Mouse (Mus musculus): Measurements from ENCODE around the gene Ebf3.

The Ebf3 gene

GRCm38 (mm10) chr7:137313904-137314691 lies at the start of gene Ebf3:
Ebf3 (minus strand) TSS chr7:137314445.
- peak; percentile 39 for DNase-seq (ENCODE audit: low read depth, low spot score)

DNA sequence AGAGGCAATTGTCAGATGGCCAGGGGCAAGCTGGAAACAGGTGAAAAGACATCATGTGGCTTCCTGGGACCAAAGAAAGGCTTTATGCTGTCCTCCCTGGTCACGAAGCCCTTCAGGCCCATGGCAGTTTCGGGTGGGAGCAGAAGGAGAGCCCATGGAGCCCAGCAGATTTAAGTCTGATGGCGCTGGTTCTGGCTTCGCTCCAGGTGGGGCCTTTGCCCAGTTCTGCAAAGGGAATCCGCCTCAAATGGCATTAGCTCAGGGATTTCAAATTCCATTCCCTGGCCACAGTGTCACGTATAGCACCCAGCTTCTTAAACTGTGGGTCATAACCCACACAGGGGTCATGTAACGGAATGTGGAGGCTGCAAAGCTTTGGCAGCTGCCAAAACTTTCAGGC lies 32.6 kb upstream of the Ebf3 start:
- DNase-seq (ENCODE audit: low read depth, low spot score): no peak

DNA sequence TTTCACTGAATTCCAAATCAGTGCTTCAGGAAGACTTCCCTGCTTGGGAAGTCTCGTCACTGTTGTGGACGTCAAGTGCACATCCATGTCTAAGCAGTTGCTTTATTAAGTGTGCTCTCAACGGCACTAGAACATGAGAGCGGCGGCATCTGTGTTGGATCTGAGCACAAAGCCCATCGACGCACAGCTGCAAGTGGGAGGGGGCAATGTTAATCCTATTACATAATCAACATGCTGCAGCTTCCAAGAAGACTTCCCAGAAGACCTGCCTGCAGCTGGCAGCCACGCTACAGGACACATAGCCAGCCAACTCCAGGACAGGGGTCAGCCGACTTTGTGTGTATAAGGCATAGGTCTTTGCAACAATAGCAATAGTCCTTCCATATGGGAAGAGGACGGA lies 31.8 kb upstream of the Ebf3 start:
- DNase-seq (ENCODE audit: low read depth, low spot score): no peak

DNA sequence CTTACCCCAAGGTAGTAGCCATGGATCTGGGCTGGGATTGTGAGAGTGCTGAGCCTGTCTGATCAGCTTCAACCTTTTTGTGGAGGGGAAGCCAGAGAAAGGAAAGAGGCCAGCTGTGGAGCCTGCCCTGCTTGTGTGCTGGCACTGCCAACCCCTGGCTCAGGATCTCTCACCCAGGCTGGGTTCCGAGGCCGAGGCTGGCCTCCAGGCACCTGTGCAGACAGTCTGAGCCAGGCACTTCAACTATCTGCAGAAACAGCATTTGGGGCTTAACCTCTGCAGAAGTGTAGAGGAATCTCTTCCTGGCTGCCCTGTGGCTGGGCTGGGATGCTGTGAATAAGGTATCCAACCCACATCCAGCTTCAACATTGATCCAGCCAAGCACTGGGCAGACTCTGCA lies 19.7 kb upstream of the Ebf3 start:
- DNase-seq (ENCODE audit: low read depth, low spot score): no peak

DNA sequence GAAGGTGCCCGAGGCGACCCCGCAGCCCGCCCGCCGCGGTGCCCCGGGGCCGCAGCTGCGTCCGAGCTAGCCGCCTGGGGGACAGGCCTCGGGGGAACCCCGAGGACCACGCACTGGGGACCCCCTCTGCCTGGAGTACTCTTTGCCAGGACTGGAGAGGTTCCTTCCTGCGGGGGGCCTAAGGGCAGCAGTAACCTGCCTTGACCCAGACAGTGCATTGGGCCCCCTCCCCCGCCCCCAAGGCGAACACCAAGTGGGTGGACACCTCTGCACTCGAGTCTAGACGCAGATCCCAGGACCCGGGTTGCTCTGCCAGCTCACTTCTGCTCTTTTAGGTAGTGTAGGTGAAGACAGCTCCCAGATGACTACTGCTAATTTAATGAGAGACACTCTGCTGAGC lies 8.7 kb upstream of the Ebf3 start:
- no peak for DNase-seq (ENCODE audit: low read depth, low spot score)

DNA sequence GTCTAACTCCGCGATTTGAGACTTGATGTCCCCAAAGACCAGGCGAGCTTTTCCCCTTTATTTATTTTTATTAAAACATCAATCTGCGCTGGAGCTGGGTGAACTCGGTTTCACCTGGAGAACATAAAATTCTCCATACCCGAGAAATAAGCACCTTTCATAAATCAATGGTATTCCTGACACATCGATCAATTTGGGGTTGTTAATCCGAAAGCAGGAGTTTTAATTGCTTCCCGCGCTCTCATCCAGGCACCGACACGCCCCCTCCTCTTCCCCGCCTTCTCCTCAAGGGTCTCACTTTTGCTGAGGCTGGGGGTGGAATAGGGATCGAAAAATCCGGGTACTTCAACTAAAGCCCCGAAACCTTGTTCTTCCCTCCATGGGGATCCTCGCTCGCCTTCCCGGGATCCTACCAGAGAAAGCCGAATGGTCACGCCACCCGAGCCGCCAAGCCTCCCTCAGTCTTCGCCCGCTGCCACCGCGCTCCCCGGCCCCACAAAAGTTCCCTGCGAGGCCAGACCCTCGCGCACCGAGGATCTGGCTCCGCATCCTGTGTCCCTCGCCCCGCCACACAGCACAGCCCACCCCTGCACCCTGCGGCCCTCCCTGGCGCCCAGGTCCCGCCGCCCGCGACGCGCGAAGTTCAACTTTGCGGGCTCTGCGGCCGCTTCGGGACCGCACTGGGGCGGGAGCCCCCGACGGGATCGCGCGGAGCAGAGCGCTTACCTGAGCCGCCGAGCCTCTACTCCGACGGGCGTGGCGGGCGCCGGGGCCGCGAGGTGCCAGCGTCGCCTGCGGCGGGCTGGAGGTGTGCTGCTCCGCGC lies 7.9 kb upstream of the Ebf3 start:
- no peak for DNase-seq (ENCODE audit: low read depth, low spot score)

GRCm38 (mm10) chr7:137321141-137321813 lies 7.0 kb upstream of the Ebf3 start:
- no peak for DNase-seq (ENCODE audit: low read depth, low spot score)

- no peak for DNase-seq (ENCODE audit: low read depth, low spot score)
These were observed 6.1 kb upstream of the Ebf3 start for GRCm38 (mm10) chr7:137320320-137320719.

DNA sequence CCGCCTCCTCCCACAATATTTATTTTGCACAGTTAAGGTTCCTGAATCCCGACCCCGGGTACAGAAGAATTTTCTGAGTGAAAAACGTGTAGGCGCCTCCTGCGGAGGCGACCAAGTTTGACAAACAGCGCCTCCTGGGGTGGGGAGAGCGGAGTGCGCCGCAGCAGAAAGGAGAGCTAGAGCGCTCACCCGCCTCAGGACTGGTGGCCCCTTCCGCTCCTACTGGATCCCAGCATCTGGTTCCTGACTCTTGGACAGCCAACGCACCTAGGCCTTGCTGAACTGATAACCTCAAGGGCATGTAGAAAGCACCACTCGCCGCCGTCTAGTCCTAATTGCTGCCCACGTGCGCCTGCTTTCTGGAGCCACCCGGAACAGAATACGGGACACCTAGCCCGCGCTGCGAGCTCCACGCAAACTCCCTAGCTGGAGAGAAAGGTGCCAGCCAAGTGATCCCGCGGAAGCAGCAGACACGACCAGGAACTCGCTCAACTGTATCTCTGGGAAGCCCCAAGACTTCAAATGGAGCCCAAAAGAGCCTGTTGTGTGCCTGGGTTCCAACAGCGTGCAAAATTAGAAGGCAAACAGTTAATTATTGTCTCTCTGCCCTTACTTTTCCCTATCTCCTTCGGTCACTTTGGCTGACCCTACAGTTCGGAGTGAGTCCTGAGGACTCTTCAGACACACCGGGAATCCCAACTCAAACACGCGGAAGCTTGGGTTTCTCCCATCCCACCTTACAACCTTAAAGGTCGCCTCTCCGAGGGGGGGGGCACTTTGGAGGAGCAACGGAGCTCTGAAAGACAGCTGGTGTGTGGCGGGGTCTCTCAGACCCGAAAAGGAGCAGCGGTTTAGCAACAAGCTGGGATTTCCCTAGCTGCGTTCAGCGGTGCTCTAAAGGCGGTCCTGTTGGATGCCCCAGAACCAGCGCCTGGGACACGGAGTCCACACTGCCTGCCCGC lies 5.0 kb upstream of the Ebf3 start:
- no peak for DNase-seq (ENCODE audit: low read depth, low spot score)

DNA sequence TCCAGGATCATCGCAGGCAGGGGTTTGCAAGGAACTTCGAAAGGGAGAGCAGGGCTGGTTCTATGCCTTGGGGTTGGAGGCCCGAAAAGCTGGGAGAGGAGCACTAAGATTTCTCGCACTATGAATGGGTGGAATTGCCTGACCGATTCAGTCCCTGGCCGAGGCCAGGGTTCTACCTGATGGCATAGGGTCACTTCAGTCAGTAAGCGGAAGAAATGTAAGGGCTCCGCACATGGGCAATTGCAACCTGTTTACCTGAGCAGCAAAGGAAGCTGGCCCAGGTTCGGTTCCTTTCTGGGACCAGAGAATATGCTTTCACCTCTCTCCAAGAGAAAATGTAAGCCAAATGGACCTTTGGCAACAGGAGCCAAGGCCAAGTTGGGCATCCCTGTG lies 4.1 kb upstream of the Ebf3 start:
- DNase-seq (ENCODE audit: low read depth, low spot score): no peak

GRCm38 (mm10) chr7:137317659-137318382 lies 3.6 kb upstream of the Ebf3 start:
- DNase-seq (ENCODE audit: low read depth, low spot score): no peak

DNA sequence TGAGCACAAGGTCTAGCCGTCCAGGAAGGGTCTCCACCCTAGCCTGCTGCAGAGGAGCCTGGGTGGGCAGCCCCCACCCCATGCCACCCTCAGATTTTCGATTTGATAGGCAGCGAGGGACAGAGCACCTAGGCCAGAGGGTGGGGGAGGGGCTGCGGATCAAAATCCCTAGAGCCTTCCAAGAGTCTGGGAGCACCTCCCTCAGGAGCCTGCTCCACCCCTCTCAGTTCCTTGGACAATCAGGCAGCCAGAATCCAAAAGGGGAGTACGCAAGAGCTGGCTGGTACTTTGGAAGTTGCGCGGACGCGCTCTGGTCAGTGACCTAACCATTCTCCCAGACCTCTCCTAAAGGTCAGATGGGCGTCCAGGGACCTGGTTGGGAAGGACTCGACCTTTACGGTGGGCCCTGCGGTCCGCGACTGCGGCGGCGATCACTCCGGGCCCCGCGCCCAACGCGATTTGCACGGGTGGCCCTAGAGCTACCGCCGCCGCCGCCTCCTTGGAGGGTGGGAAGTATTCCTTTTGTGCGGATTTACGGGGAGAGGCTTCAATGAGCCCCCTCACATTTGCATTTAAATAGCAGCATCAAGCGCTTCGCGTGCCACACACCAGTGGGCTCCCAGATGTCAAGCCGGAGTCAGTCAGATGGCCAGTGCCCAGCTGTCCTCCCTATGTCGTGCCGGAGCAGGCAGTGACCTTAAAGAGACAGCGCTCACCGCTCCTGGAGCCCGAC lies 2.8 kb upstream of the Ebf3 start:
- DNase-seq (ENCODE audit: low read depth, low spot score): no peak

GRCm38 (mm10) chr7:137316181-137316925 lies 2.1 kb upstream of the Ebf3 start:
- no peak for DNase-seq (ENCODE audit: low read depth, low spot score)

- DNase-seq (ENCODE audit: low read depth, low spot score): no peak
These were observed 1.3 kb upstream of the Ebf3 start for GRCm38 (mm10) chr7:137315544-137315940.

- no peak for DNase-seq (ENCODE audit: low read depth, low spot score)
These were observed 682 bp upstream of the Ebf3 start for GRCm38 (mm10) chr7:137314710-137315543.

DNA sequence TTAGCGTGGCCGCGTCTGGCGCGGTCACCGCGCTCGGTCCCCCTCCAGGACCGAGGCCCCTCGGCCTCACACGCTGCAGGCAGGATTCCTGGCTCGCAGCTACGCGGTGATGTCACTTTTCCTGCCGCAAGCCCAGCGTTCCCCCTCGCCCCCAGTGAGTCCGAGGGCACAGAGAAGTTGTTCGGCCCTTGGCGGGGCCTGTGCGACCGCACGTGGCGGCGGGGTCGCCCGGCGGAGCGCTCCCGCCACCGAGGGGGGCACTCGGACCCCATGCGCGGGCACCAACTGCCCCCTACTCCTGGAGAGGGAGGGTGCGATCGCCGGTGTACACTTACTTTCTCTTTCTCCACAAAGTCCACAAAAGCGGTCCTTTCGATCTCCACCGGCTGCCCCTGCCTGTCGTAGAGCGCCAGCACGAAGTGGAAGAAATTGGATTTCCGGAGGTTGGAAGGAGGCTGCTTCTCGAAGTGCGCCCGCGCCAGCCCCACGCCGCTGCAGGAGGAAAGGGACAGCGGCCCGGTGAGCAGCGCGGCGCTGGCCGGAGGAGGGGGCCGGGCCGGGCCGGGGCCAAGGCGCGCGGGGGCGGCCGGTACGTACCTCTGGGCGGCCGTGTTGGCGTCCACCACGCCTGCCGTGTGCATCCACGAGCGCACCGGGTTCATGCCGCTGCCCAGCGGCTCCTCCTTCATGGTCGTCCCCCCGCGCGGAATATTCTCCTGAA lies 902 bp downstream of the Ebf3 start:
- no peak for DNase-seq (ENCODE audit: low read depth, low spot score)

DNA sequence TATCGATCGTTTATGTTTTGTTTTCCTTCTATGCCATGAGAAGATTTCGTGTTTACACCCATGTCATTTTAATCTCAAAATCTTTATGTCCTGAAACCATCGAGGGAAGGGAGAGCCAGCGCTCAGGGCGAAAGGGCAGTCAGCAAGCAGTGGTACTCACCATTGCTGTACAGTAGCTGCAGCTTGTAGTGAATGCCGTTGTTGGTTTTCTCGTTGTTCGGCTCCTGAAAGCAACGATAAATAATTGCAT lies 1.4 kb downstream of the Ebf3 start:
- DNase-seq (ENCODE audit: low read depth, low spot score): no peak
